Mouse (Mus musculus) C2C12 (cell line): ENCODE results near the gene Ano7.

Experiments
- CTCF ChIP-seq: IDR thresholded peaks from one replicate; pipeline ENCODE4 v1.5.1; 2011; ENCODE audit not compliant: control insufficient read depth, insufficient read depth, insufficient read length
- MAX ChIP-seq: IDR thresholded peaks from one replicate; pipeline ENCODE4 v1.6.1; 2011; ENCODE audit warnings: mild to moderate bottlenecking, control low read depth
- MYOD1 ChIP-seq: IDR thresholded peaks from one replicate; pipeline ENCODE4 v1.6.1; 2011; ENCODE audit warnings: low read depth; ENCODE audit not compliant: control insufficient read depth, insufficient read length
- MYOG ChIP-seq: IDR thresholded peaks from one replicate; pipeline ENCODE4 v1.6.1; 2011; ENCODE audit not compliant: control insufficient read depth, insufficient read length; ENCODE audit errors: extremely low read depth

DNA sequence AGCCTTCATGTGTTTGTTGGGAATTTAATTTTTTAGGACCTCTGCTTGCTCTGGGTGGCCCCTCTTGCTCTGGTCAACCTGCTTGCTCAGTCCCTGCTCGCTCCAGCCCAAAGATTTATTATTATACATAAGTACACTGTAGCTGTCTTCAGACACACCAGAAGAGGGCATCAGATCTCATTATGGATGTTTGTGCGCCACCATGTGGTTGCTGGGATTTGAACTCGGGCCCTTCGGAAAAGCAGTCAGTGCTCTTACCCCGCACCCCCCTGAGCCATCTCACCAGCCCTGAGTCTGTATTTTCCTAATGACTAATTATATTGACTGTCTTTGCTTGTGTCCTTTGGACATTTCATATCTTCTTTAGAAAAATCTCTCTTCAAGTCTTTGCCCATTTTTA lies 5.4 kb downstream of the Ano7 start:
- no peak for TF ChIP-seq CTCF
- TF ChIP-seq MYOD1: no peak
- no peak for TF ChIP-seq MYOG
- TF ChIP-seq MAX: no peak
